Mouse (Mus musculus) large intestine, adult 2 months (tissue): ENCODE measurements around the gene Gm21973. TPM values are rescaled to one million over a fixed set of nuclear protein-coding genes. Genes with fewer than 3 reads are reported as not detected.

ENCODE experiments used
- DNase-seq: peaks from one replicate; pipeline ENCODE4 v3.0.0-alpha.2; 2012; ENCODE audit warnings: low read depth, low spot score
- WGBS: fragments of 180-500 bp; shearing (Covaris S2); methylation state at CpG from one replicate; pipeline ENCODE4 v1.1.7; 2018; 5-methylcytosine and 5-hydroxymethylcytosine counted together
- polyA plus RNA-seq: library from polyadenylated mRNA; depleted of rRNA; stranded (reverse); fragments of >200 nt; gene quantifications from 2 replicates; pipeline ENCODE4 v1.2.3, GENCODE M21; 2012; rRNA removed

Gene Gm21973
- polyA plus RNA-seq, 1 experiment: not detected

GRCm38 (mm10) chr15:10379757-10380458 is 54.7 kb downstream of the Gm21973 start:
- no peak for DNase-seq

GRCm38 (mm10) chr15:10387263-10387662 is 62.1 kb downstream of the Gm21973 start:
- no peak for DNase-seq
- WGBS: 65% methylated on average over 2 of the region's 2 CpGs

More at GRCm38 (mm10) chr15:10379757-10380458, 54.7 kb downstream of the Gm21973 start:
- 84% methylated on average over 3 of the region's 3 CpGs for WGBS

GRCm38 (mm10) chr15:10399795-10400194 is 74.6 kb downstream of the Gm21973 start:
- DNase-seq: no peak
- WGBS: 52% methylated on average over 2 of the region's 2 CpGs

- DNase-seq: no peak
- WGBS: 58% methylated on average over 3 of the region's 3 CpGs
Observed at GRCm38 (mm10) chr15:10400415-10400814, 75.2 kb downstream of the Gm21973 start.

- no peak for DNase-seq
- WGBS: 87% methylated on average over 3 of the region's 3 CpGs
Observed at GRCm38 (mm10) chr15:10409842-10410241, 84.7 kb downstream of the Gm21973 start.

GRCm38 (mm10) chr15:10410881-10411280 is 85.7 kb downstream of the Gm21973 start:
- DNase-seq: no peak
- 89% methylated on average over 2 of the region's 2 CpGs for WGBS

- no peak for DNase-seq
Observed at GRCm38 (mm10) chr15:10413656-10414055, 88.5 kb downstream of the Gm21973 start.

GRCm38 (mm10) chr15:10421138-10421784 is 96.1 kb downstream of the Gm21973 start:
- DNase-seq: no peak
- 28% methylated on average over 7 of the region's 7 CpGs for WGBS

More at GRCm38 (mm10) chr15:10413656-10414055, 88.5 kb downstream of the Gm21973 start:
- 86% methylated on average over 6 of the region's 6 CpGs for WGBS

- 54% methylated on average over 1 of the region's 1 CpGs for WGBS
- DNase-seq: no peak
Observed at GRCm38 (mm10) chr15:10421785-10422144, 96.6 kb downstream of the Gm21973 start.

Other genes starting within 250 kb of the Gm21973 start
- gene Prlr, start 148.1 kb upstream of the Gm21973 start, polyA plus RNA-seq: 18.2 and 43.3 TPM in 2 replicates
- gene Agxt2, start 33.2 kb downstream of the Gm21973 start, polyA plus RNA-seq: 0.19 and 0.27 TPM in 2 replicates
- gene Dnajc21, start 145.1 kb downstream of the Gm21973 start, polyA plus RNA-seq: 1.1 and 1.4 TPM in 2 replicates
- 2.4 and 2.5 TPM in 2 replicates for gene Brix1, start 160.6 kb downstream of the Gm21973 start, polyA plus RNA-seq
- gene Rad1, start 160.6 kb downstream of the Gm21973 start, polyA plus RNA-seq: 7.1 and 8.2 TPM in 2 replicates
- gene Ttc23l, start 233.3 kb downstream of the Gm21973 start, polyA plus RNA-seq: not detected in 2 replicates